Mouse (Mus musculus) B cell, adult 2 months (primary cell): ENCODE measurements around the gene Kri1.
"Not testable (repeated sequence)": the region's sequence is repeated elsewhere in the genome, so short reads cannot be mapped to it uniquely, and the experiment has no call there.

Source experiments
- DNase-seq, 2 experiments: peaks; one replicate each; pipeline ENCODE4 v3.0.0; 2022

Kri1 gene

GRCm38 (mm10) chr9:21273520-21274228, 14.1 kb downstream of the Kri1 start:
- no peak for DNase-seq

- DNase-seq = no peak
Measured at GRCm38 (mm10) chr9:21273094-21273493, 14.7 kb downstream of the Kri1 start.

DNA sequence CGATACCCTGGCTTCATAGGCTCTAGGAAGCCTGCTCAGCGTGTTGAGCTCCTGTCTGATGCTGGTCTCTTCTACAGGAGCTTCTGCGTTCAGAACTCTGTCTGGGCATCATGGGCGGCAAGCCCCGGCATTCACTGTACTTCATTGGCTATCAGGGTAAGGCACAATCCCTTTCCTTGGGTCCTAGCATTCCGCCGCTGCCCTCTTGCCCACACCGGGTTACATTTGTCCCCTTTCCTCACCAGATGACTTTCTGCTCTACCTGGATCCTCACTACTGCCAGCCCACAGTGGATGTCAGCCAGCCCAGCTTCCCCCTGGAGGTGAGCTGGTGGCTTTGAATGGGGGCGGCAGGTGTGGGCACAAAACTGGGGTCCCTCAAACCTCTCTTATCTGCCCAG, 15.4 kb downstream of the Kri1 start:
- DNase-seq = no peak

DNA sequence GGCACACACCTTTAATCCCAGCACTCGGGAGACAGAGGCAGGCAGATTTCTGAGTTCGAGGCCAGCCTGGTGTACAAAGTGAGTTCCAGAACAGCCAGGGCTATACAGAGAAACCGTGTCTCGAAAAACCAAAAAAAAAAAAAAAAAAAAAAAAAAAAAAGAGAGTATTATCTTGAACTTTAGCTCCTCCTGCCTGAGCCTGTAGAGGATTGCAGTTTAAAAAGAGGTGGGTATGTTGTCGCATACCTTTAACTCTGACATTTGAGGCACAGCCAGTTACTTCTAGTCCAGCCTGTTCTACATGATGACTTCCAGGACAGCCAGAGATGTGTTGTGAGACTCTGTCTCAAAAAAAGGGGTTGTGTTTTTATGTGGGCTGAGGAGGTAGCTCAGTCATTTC, 18.2 kb downstream of the Kri1 start:
- DNase-seq = not testable (repeated sequence)

DNA sequence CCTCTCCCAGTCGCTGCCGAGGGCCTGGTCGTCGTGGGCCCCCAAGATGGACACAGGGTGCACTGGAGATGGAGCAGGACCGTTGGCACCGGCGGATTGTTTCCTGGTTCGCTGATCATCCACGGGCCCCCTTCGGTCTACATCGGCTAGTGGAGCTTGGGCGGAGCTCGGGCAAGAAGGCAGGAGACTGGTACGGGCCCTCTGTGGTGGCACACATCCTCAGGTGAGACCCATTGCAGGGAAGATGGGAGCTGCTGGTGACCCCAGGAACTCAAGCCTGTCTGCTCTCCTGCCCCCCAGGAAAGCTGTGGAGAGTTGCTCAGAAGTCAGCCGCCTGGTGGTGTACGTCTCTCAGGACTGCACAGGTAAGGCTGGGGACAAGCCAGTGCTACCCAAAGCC, 19.5 kb downstream of the Kri1 start:
- DNase-seq = no peak

GRCm38 (mm10) chr9:21266889-21267288, 20.9 kb downstream of the Kri1 start:
- DNase-seq = no peak

- DNase-seq = no peak
Measured at GRCm38 (mm10) chr9:21265611-21266010, 22.2 kb downstream of the Kri1 start.

DNA sequence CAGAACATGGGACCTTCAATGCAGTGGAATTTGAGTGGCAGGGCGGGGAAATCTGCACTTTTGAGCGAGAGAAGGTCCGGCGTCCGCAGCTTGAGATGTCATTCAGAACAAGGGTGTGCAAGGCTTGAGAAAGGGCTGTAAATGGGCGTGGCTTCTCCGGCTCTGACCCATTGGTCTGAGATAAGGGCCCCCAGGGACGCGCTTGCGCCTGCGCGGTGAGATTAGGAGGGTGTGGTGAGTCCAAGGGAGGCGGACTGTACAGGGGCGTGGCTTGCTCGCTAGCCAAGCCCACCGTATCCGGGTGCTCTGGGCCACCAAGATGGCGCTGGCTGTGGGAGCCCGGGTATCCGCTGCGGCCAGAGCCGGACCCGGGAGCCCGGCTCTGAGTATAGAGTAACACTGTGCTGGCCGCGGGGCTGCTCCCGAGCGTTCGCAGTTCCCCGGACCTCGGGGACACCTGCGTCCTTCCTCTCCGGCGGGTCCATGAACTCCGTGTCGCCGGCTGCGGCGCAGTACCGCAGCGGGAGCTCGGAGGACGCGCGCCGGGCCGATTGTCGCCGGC, 22.7 kb downstream of the Kri1 start, which contains the start of gene Atg4d:
Atg4d (plus strand) TSS at position 294 of the 562 bp plus-strand sequence.
- peak; percentile 98 for DNase-seq

- DNase-seq = no peak
Measured at GRCm38 (mm10) chr9:21264272-21264999, 23.3 kb downstream of the Kri1 start.

DNA sequence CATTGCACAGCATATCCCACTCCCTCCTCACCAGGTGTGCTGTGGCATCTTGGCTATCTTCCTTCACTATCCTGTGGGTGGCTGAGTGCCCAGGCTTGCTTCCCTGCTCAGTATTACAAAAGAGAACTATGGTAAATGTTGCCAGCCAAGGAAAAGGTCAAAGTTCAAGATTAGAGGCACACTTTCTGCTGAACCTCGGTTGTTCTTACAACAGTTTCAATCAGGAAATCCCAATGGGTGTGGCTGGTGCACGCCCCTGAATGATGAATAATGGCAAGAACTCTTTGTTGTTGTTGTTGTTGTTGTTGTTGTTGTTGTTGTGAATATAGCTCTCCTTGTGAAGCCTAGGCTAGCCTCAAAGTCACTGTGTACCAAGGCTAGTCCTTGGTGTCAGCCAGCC, 25.9 kb downstream of the Kri1 start:
- no peak for DNase-seq

GRCm38 (mm10) chr9:21260491-21261040, 27.2 kb downstream of the Kri1 start:
- DNase-seq = no peak

DNA sequence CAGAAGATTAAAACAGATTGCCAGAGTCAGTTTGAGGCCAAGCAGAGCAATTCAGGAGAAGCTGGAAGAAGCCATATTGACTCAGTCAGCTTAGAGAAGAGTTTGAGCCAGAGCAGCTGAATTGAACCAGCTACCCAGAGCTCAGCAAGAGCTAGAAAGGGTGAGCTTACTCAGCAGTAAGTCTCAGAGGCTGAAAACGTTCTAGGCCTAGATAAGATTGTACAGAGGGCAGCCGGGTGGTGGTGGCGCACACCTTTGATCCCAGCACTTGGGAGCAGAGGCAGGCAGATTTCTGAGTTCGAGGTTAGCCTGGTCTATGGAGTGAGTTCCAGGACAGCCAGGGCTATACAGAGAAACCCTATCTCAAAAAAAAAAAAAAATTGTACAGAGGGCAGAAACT, 31.4 kb downstream of the Kri1 start:
- DNase-seq = not testable (repeated sequence)

DNA sequence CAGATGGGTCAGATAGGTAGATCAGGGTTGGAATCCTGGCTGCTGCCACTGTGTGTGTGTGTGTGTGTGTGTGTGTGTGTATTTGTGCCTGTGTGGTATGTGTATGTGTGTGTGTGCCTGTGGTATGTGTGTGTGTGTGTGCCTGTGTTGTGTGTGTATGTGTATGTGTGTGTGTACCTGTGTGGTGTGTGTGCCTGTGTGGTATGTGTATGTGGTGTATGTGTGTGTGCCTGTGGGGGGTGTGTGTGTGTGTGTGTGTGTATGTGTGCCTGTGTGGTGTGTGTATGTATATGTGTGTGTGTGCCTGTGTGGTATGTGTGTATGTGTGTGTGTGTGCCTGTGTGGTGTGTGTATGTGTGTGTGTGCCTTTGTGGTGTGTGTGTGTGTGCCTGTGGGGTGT, 33.1 kb downstream of the Kri1 start:
- no peak for DNase-seq

DNA sequence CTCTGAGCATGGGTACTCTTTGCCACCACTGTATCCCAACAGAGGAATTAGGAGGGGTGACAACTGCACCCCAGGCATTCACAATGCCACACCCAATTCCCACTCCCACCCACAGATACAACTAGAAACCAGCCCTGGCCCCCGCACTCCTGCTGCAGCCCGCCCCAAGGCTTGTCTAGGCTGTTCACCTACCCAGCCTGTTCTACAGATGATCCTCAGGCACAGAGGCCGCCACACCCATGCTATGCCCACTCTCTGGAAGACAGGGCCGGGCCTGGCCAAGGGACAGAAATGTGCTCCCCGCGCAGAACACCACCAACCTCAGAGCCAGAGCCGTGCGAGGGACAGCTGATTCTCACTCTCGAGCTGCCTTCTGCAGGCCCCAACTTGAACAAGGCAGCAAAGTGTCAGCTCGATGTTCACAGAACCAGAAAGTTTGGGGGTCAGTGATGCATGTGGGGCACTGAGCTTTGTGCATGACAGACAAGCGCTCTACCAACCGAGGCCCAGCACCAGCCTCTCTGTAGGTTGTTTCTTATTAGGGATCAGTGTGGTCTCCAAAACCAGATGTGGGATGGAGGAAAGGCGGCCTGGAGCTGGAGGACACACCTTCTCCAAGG, 36.5 kb downstream of the Kri1 start:
- DNase-seq = no peak

GRCm38 (mm10) chr9:21250509-21250908, 37.3 kb downstream of the Kri1 start:
- no peak for DNase-seq

DNA sequence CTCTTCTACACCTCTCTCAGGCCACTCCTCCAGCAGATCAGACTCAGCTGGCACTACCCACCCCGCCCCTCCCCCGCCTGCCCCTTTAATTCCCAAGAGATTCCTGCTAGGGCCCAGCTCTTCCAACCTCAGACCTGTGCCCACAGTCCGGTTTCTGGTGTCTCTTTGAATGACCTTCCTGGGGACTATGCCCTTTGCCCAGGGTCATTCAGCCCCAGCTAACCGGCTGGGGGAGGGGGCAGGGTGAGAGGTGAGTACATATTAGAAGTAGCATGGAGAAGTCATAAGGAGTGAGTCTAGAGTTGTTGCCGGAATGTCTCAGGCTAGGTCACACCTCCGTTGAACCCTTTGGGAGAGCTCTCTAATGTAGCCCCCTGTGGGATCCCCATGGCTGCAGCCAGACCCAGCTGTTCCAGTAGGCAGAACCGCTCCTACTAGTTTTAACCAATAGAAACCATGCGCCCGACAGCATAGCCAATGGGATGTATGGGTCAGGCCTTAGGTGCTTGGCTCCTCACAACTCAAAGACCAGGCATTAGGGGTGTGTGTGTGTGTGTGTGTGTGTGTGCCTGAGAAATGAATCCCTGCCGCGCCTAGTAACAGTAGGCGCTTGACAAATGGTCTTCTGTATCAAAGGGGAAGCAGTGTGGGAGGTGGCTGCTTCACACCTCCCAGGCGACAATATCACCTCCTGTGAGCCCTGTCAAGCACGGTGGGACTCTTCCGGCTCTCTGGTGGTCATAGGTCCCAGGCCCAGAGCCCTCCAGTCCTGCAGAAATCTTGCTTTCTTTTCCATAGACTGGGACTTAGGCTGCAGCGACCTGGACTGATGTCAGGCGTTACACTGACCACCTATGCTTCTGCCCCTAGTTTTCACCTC, 37.9 kb downstream of the Kri1 start:
- no peak for DNase-seq

- DNase-seq = no peak
Measured at GRCm38 (mm10) chr9:21248326-21248725, 39.4 kb downstream of the Kri1 start, which contains the start of gene S1pr5. TSS of gene S1pr5 (minus strand) at chr9:21248443.

DNA sequence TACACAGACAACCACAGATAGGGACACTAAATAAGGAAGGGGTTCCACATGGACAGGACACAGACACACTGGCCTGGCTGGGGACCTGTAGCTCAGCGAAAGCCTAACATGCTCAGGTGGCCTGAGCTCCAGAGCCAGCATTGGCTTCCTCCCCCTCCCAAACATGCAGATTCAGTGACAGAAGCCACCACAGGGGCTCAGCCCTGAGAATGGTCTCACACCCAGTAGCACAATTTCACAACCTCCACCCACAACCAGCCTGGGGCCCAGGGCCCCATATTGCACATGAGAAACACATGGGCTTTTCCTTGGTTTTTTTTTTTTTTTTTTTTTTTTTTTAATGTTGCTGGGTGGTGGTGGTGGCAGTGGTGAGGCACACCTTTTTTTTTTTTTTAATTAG, 41.4 kb downstream of the Kri1 start:
- DNase-seq = no peak

- no peak for DNase-seq
Measured at GRCm38 (mm10) chr9:21245113-21245487, 42.7 kb downstream of the Kri1 start.

GRCm38 (mm10) chr9:21244428-21245112, 43.2 kb downstream of the Kri1 start:
- peak in 1 of 2 experiments; percentile 46 for DNase-seq

DNA sequence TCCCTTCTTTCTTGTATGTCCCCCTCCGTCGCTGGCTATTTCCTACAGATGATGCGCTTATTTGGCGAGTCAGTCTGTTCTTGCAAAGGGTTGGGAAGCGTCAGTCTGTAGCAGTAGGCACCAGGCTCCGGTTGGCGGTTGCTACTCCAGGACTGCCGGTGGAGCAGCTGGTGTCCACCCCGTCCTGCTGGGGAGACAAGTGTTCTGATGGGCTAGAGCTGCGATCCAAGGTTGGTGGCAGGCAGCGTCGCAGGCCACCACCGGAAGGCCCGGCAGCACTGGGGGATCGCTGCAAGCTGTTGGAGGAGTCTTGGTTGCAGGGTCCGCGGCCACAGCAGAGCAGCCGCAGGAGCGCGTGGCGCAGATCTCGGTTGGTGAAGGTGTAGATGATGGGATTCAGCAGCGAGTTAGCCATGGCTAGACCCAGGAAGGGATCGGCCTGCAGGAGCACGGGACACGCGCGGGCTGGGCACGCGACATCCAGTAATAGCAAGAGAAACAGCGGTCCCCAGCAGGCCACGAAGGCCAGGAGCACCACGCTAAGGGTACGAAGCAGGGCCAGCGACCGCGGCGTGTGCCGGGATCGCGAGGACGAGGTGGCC, 43.8 kb downstream of the Kri1 start:
- no peak for DNase-seq
